Mouse (Mus musculus): ENCODE measurements at regions not wholly inside any gene's neighbourhood (a gene's known extent, or its start where the extent isn't known, plus 50 kb on each side); places are given as distances from the start of the nearest gene placed in this dataset.

- H3K4me3 ChIP-seq (ENCODE audit: low read length) = peak overlapping the region; percentile 22; the same call in 1 of the 2 replicates
- no peak overlapping the region for H3K9ac ChIP-seq (ENCODE audit: low read depth, low read length)
- no peak overlapping the region for H3K27ac ChIP-seq (ENCODE audit: low read depth, low read length)
- no peaks in the 10 kb centered on the region for H3K4me1 ChIP-seq (ENCODE audit: control insufficient read depth, insufficient read depth, low read length)
- no peak for ATAC-seq (ENCODE audit: low FRiP score, low TSS enrichment)
- peak overlapping the region; percentile 4; the same call in 1 of the 2 replicates for H3K4me2 ChIP-seq (replicated peaks; ENCODE audit: low read depth, low read length)
- no peaks in the 10 kb centered on the region for H3K9me3 ChIP-seq (ENCODE audit: control insufficient read depth, low read length)
- 78% methylated on average over 5 of the region's 5 CpGs for WGBS
- H3K36me3 ChIP-seq (ENCODE audit: control insufficient read depth, insufficient read depth, low read length) = no peaks in the 10 kb centered on the region
- no peaks in the 10 kb centered on the region for H3K27me3 ChIP-seq (ENCODE audit: control insufficient read depth, insufficient read depth, low read length)
These were observed 315.1 kb downstream of the Tex13c3 start for GRCm38 (mm10) chrX:19165891-19166644.

GRCm38 (mm10) chrX:19164151-19164550, 317.0 kb downstream of the Tex13c3 start:
- Histone ChIP-seq H3K27ac (ENCODE audit: low read depth, low read length) (no peak overlapping the region), H3K36me3 (ENCODE audit: control insufficient read depth, insufficient read depth, low read length) (no peaks in the 10 kb centered on the region), H3K4me2 (replicated peaks; ENCODE audit: low read depth, low read length) (no peak overlapping the region), H3K9ac (ENCODE audit: low read depth, low read length) (no peak overlapping the region), H3K4me3 (ENCODE audit: low read length) (no peak overlapping the region), H3K4me1 (ENCODE audit: control insufficient read depth, insufficient read depth, low read length) (no peaks in the 10 kb centered on the region), H3K27me3 (ENCODE audit: control insufficient read depth, insufficient read depth, low read length) (no peaks in the 10 kb centered on the region), H3K9me3 (ENCODE audit: control insufficient read depth, low read length) (no peaks in the 10 kb centered on the region)
- WGBS = 86% methylated on average over 5 of the region's 5 CpGs
- ATAC-seq (ENCODE audit: low FRiP score, low TSS enrichment) = no peak

GRCm38 (mm10) chrX:19162958-19163357, 318.2 kb downstream of the Tex13c3 start:
- H3K4me3 ChIP-seq (ENCODE audit: low read length) = no peak overlapping the region
- no peaks in the 10 kb centered on the region for H3K27me3 ChIP-seq (ENCODE audit: control insufficient read depth, insufficient read depth, low read length)
- no peaks in the 10 kb centered on the region for H3K9me3 ChIP-seq (ENCODE audit: control insufficient read depth, low read length)
- WGBS = 77% methylated on average over 1 of the region's 1 CpGs
- H3K9ac ChIP-seq (ENCODE audit: low read depth, low read length) = no peak overlapping the region
- no peak overlapping the region for H3K27ac ChIP-seq (ENCODE audit: low read depth, low read length)
- H3K4me1 ChIP-seq (ENCODE audit: control insufficient read depth, insufficient read depth, low read length) = no peaks in the 10 kb centered on the region
- H3K4me2 ChIP-seq (replicated peaks; ENCODE audit: low read depth, low read length) = no peak overlapping the region
- no peak for ATAC-seq (ENCODE audit: low FRiP score, low TSS enrichment)
- H3K36me3 ChIP-seq (ENCODE audit: control insufficient read depth, insufficient read depth, low read length) = no peaks in the 10 kb centered on the region

GRCm38 (mm10) chrX:19162351-19162750, 318.8 kb downstream of the Tex13c3 start:
- H3K4me1 ChIP-seq (ENCODE audit: control insufficient read depth, insufficient read depth, low read length) = no peaks in the 10 kb centered on the region
- no peak overlapping the region for H3K4me3 ChIP-seq (ENCODE audit: low read length)
- no peaks in the 10 kb centered on the region for H3K36me3 ChIP-seq (ENCODE audit: control insufficient read depth, insufficient read depth, low read length)
- ATAC-seq (ENCODE audit: low FRiP score, low TSS enrichment) = no peak
- H3K27ac ChIP-seq (ENCODE audit: low read depth, low read length) = no peak overlapping the region
- no peak overlapping the region for H3K4me2 ChIP-seq (replicated peaks; ENCODE audit: low read depth, low read length)
- H3K9ac ChIP-seq (ENCODE audit: low read depth, low read length) = no peak overlapping the region
- H3K9me3 ChIP-seq (ENCODE audit: control insufficient read depth, low read length) = no peaks in the 10 kb centered on the region
- no peaks in the 10 kb centered on the region for H3K27me3 ChIP-seq (ENCODE audit: control insufficient read depth, insufficient read depth, low read length)

- Histone ChIP-seq H3K9ac (ENCODE audit: low read depth, low read length) (no peak overlapping the region), H3K27me3 (ENCODE audit: control insufficient read depth, insufficient read depth, low read length) (no peaks in the 10 kb centered on the region), H3K4me1 (ENCODE audit: control insufficient read depth, insufficient read depth, low read length) (no peaks in the 10 kb centered on the region), H3K4me3 (ENCODE audit: low read length) (no peak overlapping the region), H3K36me3 (ENCODE audit: control insufficient read depth, insufficient read depth, low read length) (no peaks in the 10 kb centered on the region), H3K9me3 (ENCODE audit: control insufficient read depth, low read length) (no peaks in the 10 kb centered on the region), H3K27ac (ENCODE audit: low read depth, low read length) (no peak overlapping the region), H3K4me2 (replicated peaks; ENCODE audit: low read depth, low read length) (no peak overlapping the region)
- whole genome bisulfite sequencing = 80% methylated on average over 3 of the region's 3 CpGs
- no peak for ATAC-seq (ENCODE audit: low FRiP score, low TSS enrichment)
These were observed 320.7 kb downstream of the Tex13c3 start for GRCm38 (mm10) chrX:19160275-19160930.

GRCm38 (mm10) chrX:19157464-19158203, 323.5 kb downstream of the Tex13c3 start:
- no peak overlapping the region for H3K4me2 ChIP-seq (replicated peaks; ENCODE audit: low read depth, low read length)
- H3K9ac ChIP-seq (ENCODE audit: low read depth, low read length) = no peak overlapping the region
- WGBS = 78% methylated on average over 6 of the region's 6 CpGs
- no peaks in the 10 kb centered on the region for H3K27me3 ChIP-seq (ENCODE audit: control insufficient read depth, insufficient read depth, low read length)
- H3K4me3 ChIP-seq (ENCODE audit: low read length) = no peak overlapping the region
- H3K9me3 ChIP-seq (ENCODE audit: control insufficient read depth, low read length) = no peaks in the 10 kb centered on the region
- H3K36me3 ChIP-seq (ENCODE audit: control insufficient read depth, insufficient read depth, low read length) = no peaks in the 10 kb centered on the region
- H3K4me1 ChIP-seq (ENCODE audit: control insufficient read depth, insufficient read depth, low read length) = no peaks in the 10 kb centered on the region
- ATAC-seq (ENCODE audit: low FRiP score, low TSS enrichment) = no peak
- H3K27ac ChIP-seq (ENCODE audit: low read depth, low read length) = no peak overlapping the region

GRCm38 (mm10) chrX:19153619-19154018, 327.5 kb downstream of the Tex13c3 start:
- 92% methylated on average over 2 of the region's 2 CpGs for WGBS
- ATAC-seq (ENCODE audit: low FRiP score, low TSS enrichment) = no peak
- H3K9ac ChIP-seq (ENCODE audit: low read depth, low read length) = no peak overlapping the region
- no peaks in the 10 kb centered on the region for H3K4me1 ChIP-seq (ENCODE audit: control insufficient read depth, insufficient read depth, low read length)
- no peaks in the 10 kb centered on the region for H3K27me3 ChIP-seq (ENCODE audit: control insufficient read depth, insufficient read depth, low read length)
- no peaks in the 10 kb centered on the region for H3K36me3 ChIP-seq (ENCODE audit: control insufficient read depth, insufficient read depth, low read length)
- H3K9me3 ChIP-seq (ENCODE audit: control insufficient read depth, low read length) = no peaks in the 10 kb centered on the region
- H3K27ac ChIP-seq (ENCODE audit: low read depth, low read length) = no peak overlapping the region
- H3K4me2 ChIP-seq (replicated peaks; ENCODE audit: low read depth, low read length) = no peak overlapping the region
- H3K4me3 ChIP-seq (ENCODE audit: low read length) = no peak overlapping the region

- no peak for ATAC-seq (ENCODE audit: low FRiP score, low TSS enrichment)
- no peak overlapping the region for H3K9ac ChIP-seq (ENCODE audit: low read depth, low read length)
- no peak overlapping the region for H3K4me3 ChIP-seq (ENCODE audit: low read length)
- H3K4me1 ChIP-seq (ENCODE audit: control insufficient read depth, insufficient read depth, low read length) = no peaks in the 10 kb centered on the region
- H3K27ac ChIP-seq (ENCODE audit: low read depth, low read length) = no peak overlapping the region
- WGBS = 85% methylated on average over 1 of the region's 1 CpGs
- H3K27me3 ChIP-seq (ENCODE audit: control insufficient read depth, insufficient read depth, low read length) = no peaks in the 10 kb centered on the region
- no peaks in the 10 kb centered on the region for H3K36me3 ChIP-seq (ENCODE audit: control insufficient read depth, insufficient read depth, low read length)
- H3K9me3 ChIP-seq (ENCODE audit: control insufficient read depth, low read length) = no peaks in the 10 kb centered on the region
- no peak overlapping the region for H3K4me2 ChIP-seq (replicated peaks; ENCODE audit: low read depth, low read length)
These were observed 328.8 kb downstream of the Tex13c3 start for GRCm38 (mm10) chrX:19152170-19152861.
